Mouse (Mus musculus): ENCODE measurements around the gene Gimap9.

Gimap9 gene

DNA sequence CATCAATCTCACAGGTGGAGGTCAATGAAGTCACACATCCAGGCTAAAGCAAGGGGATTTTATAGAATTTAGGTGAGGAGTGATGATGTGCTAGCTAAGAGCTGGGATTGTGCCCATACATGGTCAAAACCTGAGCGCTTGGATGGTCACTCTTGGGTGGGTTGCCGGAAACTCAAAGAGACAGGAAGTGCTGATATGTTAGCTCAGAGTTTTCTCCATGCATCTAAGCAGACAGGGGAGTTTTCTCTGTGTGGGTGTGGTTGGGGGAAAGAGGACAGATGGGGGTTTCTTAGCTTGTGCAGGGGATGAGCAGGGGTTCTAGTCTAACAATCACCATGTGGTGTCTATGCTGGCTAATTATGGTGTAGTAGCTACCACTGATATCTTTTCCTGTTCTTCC, 13.4 kb downstream of the Gimap9 start:
- DNase-seq (ENCODE audit: low spot score in 2 of 2), result no peak

- no peak for DNase-seq (ENCODE audit: low spot score in 2 of 2)
These were observed 17.0 kb downstream of the Gimap9 start for GRCm38 (mm10) chr6:48692962-48693361.

GRCm38 (mm10) chr6:48696830-48697554, 21.1 kb downstream of the Gimap9 start:
- DNase-seq (ENCODE audit: low spot score in 2 of 2), result no peak

- DNase-seq (ENCODE audit: low spot score in 2 of 2), result no peak
These were observed 21.6 kb downstream of the Gimap9 start for GRCm38 (mm10) chr6:48697555-48697930.

DNA sequence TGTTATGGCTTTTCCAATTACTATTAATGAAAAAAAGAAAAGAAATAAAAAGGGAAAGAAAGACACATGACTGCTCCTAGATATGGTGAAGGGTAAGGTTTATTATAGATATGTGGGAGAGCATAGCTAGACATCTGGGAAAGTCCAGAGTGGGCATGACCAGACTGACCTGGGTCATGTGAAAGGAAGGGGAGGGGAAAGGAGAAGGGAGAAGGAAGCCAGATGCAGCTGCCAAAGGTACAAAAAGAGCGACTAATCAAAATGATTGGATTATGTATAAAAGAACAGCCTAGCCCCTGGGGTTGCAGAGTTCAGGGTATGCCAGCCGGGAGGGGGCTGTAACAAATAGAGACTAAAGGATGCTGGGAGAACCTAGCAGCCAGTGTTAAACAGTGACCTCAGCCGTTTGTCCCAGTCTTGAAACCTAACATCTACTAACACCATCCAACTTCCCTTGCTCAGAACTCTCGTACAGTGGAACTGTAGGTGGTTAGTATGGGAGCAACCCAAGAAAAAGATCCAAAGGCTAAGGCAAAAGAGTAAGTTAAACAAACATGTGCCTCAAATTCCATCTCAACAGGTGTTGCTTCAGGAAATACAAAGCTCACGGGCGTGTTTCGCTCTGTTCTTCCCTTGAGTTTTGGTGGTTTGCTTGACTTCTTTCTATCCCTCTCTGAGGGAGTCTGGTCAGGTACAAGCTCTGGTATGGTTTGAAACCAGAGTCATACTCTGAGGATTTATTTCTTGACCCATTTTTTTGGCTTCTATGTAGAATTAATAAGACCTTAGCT, 22.3 kb downstream of the Gimap9 start:
- no peak for DNase-seq (ENCODE audit: low spot score in 2 of 2)

GRCm38 (mm10) chr6:48698888-48699287, 23.0 kb downstream of the Gimap9 start:
- DNase-seq (ENCODE audit: low spot score in 2 of 2), result no peak

GRCm38 (mm10) chr6:48700251-48701075, 24.5 kb downstream of the Gimap9 start:
- no peak for DNase-seq (ENCODE audit: low spot score in 2 of 2)

DNA sequence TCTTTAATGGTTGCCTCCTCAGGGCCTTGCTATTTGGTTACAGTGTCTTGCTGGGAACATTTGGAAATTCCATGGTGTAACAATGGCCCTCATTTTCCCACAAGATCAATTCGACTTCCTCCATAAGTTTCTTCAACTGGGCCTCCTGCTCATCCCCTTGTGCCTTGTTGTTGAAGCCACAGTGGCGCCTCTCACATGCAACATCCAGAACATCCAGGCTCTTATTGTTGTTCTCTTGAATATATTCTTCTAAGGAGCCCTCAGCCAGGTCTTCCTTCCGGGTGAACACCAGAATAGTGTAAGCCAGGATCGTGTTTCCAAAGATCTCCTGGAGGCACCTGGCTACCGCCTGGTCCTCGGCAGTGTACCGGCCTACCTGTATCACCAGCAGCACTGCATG, 26.2 kb downstream of the Gimap9 start:
- DNase-seq (ENCODE audit: low spot score in 2 of 2), result no peak

- DNase-seq (ENCODE audit: low spot score in 2 of 2), result no peak
These were observed 26.7 kb downstream of the Gimap9 start for GRCm38 (mm10) chr6:48702601-48703000.

GRCm38 (mm10) chr6:48704146-48704545, 28.2 kb downstream of the Gimap9 start:
- DNase-seq (ENCODE audit: low spot score in 2 of 2), result no peak

- DNase-seq (ENCODE audit: low spot score in 2 of 2), result no peak
These were observed 30.2 kb downstream of the Gimap9 start for GRCm38 (mm10) chr6:48706130-48706529.

GRCm38 (mm10) chr6:48718455-48718854, 42.5 kb downstream of the Gimap9 start, which contains the start of the genes Gm28053 and Gimap7:
Gm28053 (plus strand) TSS chr6:48718607.
Gimap7 (plus strand) TSS chr6:48718621.
- DNase-seq (ENCODE audit: low spot score in 2 of 2), result no peak

- DNase-seq (ENCODE audit: low spot score in 2 of 2), result no peak
These were observed 44.4 kb downstream of the Gimap9 start for GRCm38 (mm10) chr6:48720326-48720725.

DNA sequence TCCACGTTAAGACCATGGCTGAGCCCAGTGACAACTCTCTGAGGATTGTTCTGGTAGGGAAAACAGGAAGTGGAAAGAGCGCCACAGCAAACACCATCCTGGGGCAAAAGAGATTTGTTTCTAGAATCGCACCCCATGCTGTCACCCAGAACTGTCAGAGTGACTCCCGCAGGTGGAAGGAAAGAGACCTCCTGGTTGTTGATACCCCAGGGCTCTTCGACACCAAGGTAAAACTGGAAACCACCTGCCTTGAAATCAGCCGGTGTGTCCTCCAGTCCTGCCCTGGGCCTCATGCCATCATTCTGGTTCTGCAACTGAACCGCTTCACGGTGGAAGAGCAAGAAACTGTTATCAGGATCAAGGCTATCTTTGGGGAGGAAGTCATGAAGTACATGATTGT, 47.5 kb downstream of the Gimap9 start:
- no peak for DNase-seq (ENCODE audit: low spot score in 2 of 2)

DNA sequence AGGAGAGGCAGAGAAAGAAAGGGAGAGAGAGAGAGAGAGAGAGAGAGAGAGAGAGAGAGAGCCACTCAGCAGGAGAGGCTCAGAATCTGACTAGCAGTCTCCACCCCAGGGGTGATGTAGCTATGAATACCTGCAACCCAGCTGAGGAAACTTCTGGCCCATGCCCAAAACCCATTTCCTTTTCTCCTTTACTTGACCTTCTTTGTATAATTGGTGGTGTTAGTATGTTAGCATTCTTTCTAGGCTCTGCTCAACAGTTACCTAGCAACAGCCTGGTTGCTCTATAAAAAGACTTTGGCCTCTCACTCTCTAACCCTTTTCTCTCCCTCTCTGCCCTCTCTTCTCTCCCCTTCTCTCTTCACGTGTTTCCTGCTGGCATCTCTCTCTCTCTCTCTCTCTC, 49.5 kb downstream of the Gimap9 start:
- no peak for DNase-seq (ENCODE audit: low spot score in 2 of 2)

GRCm38 (mm10) chr6:48727761-48728160, 51.8 kb downstream of the Gimap9 start:
- no peak for DNase-seq (ENCODE audit: low spot score in 2 of 2)
